Mouse (Mus musculus): Measurements from ENCODE around the gene Dffa. TPM values are rescaled to one million over a fixed set of nuclear protein-coding genes. Genes with fewer than 3 reads are reported as not detected.

Gene Dffa
- polyA plus RNA-seq, 1 experiment, result 17.5 TPM

DNA sequence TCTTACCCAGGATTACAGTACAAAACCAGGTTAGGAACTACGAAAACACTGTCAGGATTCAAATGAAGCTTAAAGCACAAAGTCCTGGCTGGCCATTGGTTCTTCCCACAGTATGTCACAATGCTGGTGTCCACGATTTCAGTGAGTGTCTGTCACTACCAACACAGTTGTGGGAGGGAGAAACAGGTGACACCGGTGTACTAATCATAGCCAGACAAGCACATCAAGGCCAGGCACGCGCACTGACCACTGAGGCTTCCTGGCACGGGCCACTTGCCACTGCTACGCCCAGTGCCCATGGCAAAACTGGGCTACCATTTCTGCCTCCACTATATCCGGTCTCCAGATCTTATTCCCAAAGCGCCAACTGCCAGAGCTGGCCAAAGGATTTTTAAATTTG is 44.2 kb upstream of the Dffa start:
- TF ChIP-seq TCF12 (IDR thresholded peaks at IDR 0.05; ENCODE audit: insufficient read depth, poor library complexity, severe bottlenecking) (no peak), POLR2A (IDR thresholded peaks at IDR 0.05; ENCODE audit: insufficient read length, low read depth) (no peak), TCF3 (IDR thresholded peaks at IDR 0.05; ENCODE audit: insufficient read length, low read depth) (no peak), MYOD1 (IDR thresholded peaks at IDR 0.05; ENCODE audit: control insufficient read depth in 1 of 3, insufficient read length in 2 of 3, low read depth in 2 of 3) (peak in 1 of 3 experiments; percentile 68), SRF (IDR thresholded peaks at IDR 0.05; ENCODE audit: control insufficient read depth, insufficient read length, low read depth) (no peak), MAX (IDR thresholded peaks at IDR 0.05; ENCODE audit: low read depth) (no peak), REST (IDR thresholded peaks at IDR 0.05; ENCODE audit: insufficient read depth, insufficient read length) (no peak), E2F4 (IDR thresholded peaks at IDR 0.05; ENCODE audit: insufficient read depth) (no peak), POLR2AphosphoS2 (IDR thresholded peaks at IDR 0.05; ENCODE audit: insufficient read length, low read depth) (no peak), USF1 (IDR thresholded peaks at IDR 0.05; ENCODE audit: low read depth) (no peak), MYOG (IDR thresholded peaks at IDR 0.05; ENCODE audit: control insufficient read depth in 1 of 3, insufficient read depth in 1 of 3, insufficient read length in 2 of 3, low read depth in 2 of 3) (peak in 1 of 3 experiments; percentile 57), CEBPB (IDR thresholded peaks at IDR 0.05; ENCODE audit: insufficient read depth, poor library complexity, severe bottlenecking) (no peak)
- no peaks in the 10 kb centered on the region for H3K27me3 ChIP-seq (ENCODE audit: control insufficient read depth, insufficient read depth, insufficient read length)
- H3K4me2 ChIP-seq (ENCODE audit: low read depth), result no peak overlapping the region
- no peak overlapping the region for H3ac ChIP-seq (ENCODE audit: control insufficient read depth, insufficient read length)
- H3K79me2 ChIP-seq (ENCODE audit: control insufficient read depth, insufficient read depth), result peaks cover 13% of the 10 kb centered on the region
- no peaks in the 10 kb centered on the region for H3K36me3 ChIP-seq (ENCODE audit: control insufficient read depth, insufficient read depth)
- no peak overlapping the region for H3K4me3 ChIP-seq

GRCm38 (mm10) chr4:149060621-149061431 is 43.1 kb upstream of the Dffa start:
- Histone ChIP-seq H3K4me2 (ENCODE audit: low read depth) (no peak overlapping the region), H3K27me3 (ENCODE audit: control insufficient read depth, insufficient read depth, insufficient read length) (no peaks in the 10 kb centered on the region), H3K4me3 (no peak overlapping the region), H3K79me2 (ENCODE audit: control insufficient read depth, insufficient read depth) (peaks cover 13% of the 10 kb centered on the region), H3K36me3 (ENCODE audit: control insufficient read depth, insufficient read depth) (no peaks in the 10 kb centered on the region), H3ac (ENCODE audit: control insufficient read depth, insufficient read length) (no peak overlapping the region)
- TF ChIP-seq E2F4 (IDR thresholded peaks at IDR 0.05; ENCODE audit: insufficient read depth), result no peak

DNA sequence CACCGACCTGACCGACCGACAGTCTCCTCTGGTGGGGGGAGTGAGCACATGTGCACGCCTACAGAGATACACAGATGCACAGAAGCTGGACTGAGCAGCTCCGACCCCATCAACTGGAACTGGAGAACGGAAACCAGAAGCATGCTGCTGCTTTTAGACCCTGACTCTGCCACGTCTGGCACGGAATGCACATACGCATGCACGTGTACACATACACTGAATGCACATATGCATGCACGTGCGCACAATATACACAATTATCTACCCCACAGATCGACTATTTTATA is 42.6 kb upstream of the Dffa start:
- H3K27me3 ChIP-seq (ENCODE audit: control insufficient read depth, insufficient read depth, insufficient read length), result no peaks in the 10 kb centered on the region
- peaks cover 13% of the 10 kb centered on the region for H3K79me2 ChIP-seq (ENCODE audit: control insufficient read depth, insufficient read depth)
- H3K4me2 ChIP-seq (ENCODE audit: low read depth), result no peak overlapping the region
- H3K4me3 ChIP-seq, result no peak overlapping the region
- H3ac ChIP-seq (ENCODE audit: control insufficient read depth, insufficient read length), result no peak overlapping the region
- no peaks in the 10 kb centered on the region for H3K36me3 ChIP-seq (ENCODE audit: control insufficient read depth, insufficient read depth)
- TF ChIP-seq SRF (IDR thresholded peaks at IDR 0.05; ENCODE audit: control insufficient read depth, insufficient read length, low read depth), result no peak

- no peaks in the 10 kb centered on the region for H3K36me3 ChIP-seq (ENCODE audit: control insufficient read depth, insufficient read depth)
- no peak overlapping the region for H3ac ChIP-seq (ENCODE audit: control insufficient read depth, insufficient read length)
- TF ChIP-seq CEBPB (IDR thresholded peaks at IDR 0.05; ENCODE audit: insufficient read depth, poor library complexity, severe bottlenecking) (no peak), TCF3 (IDR thresholded peaks at IDR 0.05; ENCODE audit: insufficient read length, low read depth) (no peak)
- H3K4me2 ChIP-seq (ENCODE audit: low read depth), result no peak overlapping the region
- H3K4me3 ChIP-seq, result no peak overlapping the region
- H3K79me2 ChIP-seq (ENCODE audit: control insufficient read depth, insufficient read depth), result peaks cover 12% of the 10 kb centered on the region
- H3K27me3 ChIP-seq (ENCODE audit: control insufficient read depth, insufficient read depth, insufficient read length), result no peaks in the 10 kb centered on the region
Measured at GRCm38 (mm10) chr4:149062406-149063318, 41.3 kb upstream of the Dffa start.

GRCm38 (mm10) chr4:149064061-149064854 is 39.7 kb upstream of the Dffa start:
- no peak overlapping the region for H3K4me3 ChIP-seq
- peaks cover 9% of the 10 kb centered on the region for H3K79me2 ChIP-seq (ENCODE audit: control insufficient read depth, insufficient read depth)
- H3K4me2 ChIP-seq (ENCODE audit: low read depth), result no peak overlapping the region

More at GRCm38 (mm10) chr4:149064061-149064854, 39.7 kb upstream of the Dffa start:
- Histone ChIP-seq H3ac (ENCODE audit: control insufficient read depth, insufficient read length) (no peak overlapping the region), H3K36me3 (ENCODE audit: control insufficient read depth, insufficient read depth) (no peaks in the 10 kb centered on the region), H3K27me3 (ENCODE audit: control insufficient read depth, insufficient read depth, insufficient read length) (no peaks in the 10 kb centered on the region)
- TF ChIP-seq POLR2AphosphoS2 (IDR thresholded peaks at IDR 0.05; ENCODE audit: insufficient read length, low read depth), result no peak
- no peak for TF ChIP-seq TCF3 (IDR thresholded peaks at IDR 0.05; ENCODE audit: insufficient read length, low read depth)
- TF ChIP-seq SRF (IDR thresholded peaks at IDR 0.05; ENCODE audit: control insufficient read depth, insufficient read length, low read depth), result no peak
- no peak for TF ChIP-seq CEBPB (IDR thresholded peaks at IDR 0.05; ENCODE audit: insufficient read depth, poor library complexity, severe bottlenecking)
- TF ChIP-seq MYOD1 (IDR thresholded peaks at IDR 0.05; ENCODE audit: control insufficient read depth in 1 of 3, insufficient read length in 2 of 3, low read depth in 2 of 3), result no peak
- TF ChIP-seq POLR2A (IDR thresholded peaks at IDR 0.05; ENCODE audit: insufficient read length, low read depth), result no peak
- no peak for TF ChIP-seq MAX (IDR thresholded peaks at IDR 0.05; ENCODE audit: low read depth)
- no peak for TF ChIP-seq TCF12 (IDR thresholded peaks at IDR 0.05; ENCODE audit: insufficient read depth, poor library complexity, severe bottlenecking)
- no peak for TF ChIP-seq USF1 (IDR thresholded peaks at IDR 0.05; ENCODE audit: low read depth)
- TF ChIP-seq MYOG (IDR thresholded peaks at IDR 0.05; ENCODE audit: control insufficient read depth in 1 of 3, insufficient read depth in 1 of 3, insufficient read length in 2 of 3, low read depth in 2 of 3), result no peak
- no peak for TF ChIP-seq REST (IDR thresholded peaks at IDR 0.05; ENCODE audit: insufficient read depth, insufficient read length)
- no peak for TF ChIP-seq E2F4 (IDR thresholded peaks at IDR 0.05; ENCODE audit: insufficient read depth)
